In genomic region chr10:92164991-92165390, GRCm38 (mm10) we compare ENCODE assay signal across 12 mouse cellular contexts.
A peak's percentile ranks its signal among the peaks of the same experiment; 100 is the strongest.
DNase-seq lines count a peak whose midpoint lies in the region; ATAC-seq and TF ChIP-seq lines count a peak whose summit lies in the region.
"Had no signal": no experiment of that assay in that cellular context is flagged by ENCODE, and none has a peak within 500 bp of the region (broad histone marks: within the 10 kb centered on the region; RNA-seq: fewer than 3 reads in every experiment).

No protein-coding gene starts in this region.

- H3K9ac ChIP-seq in heart, adult 2 months (ENCODE audit: low read depth, low read length) = no peak overlapping the region
- peak overlapping the region; percentile 76 for H3K9ac ChIP-seq in midbrain, embryonic 15.5 days
- H3K9ac ChIP-seq: embryonic facial prominence, embryonic 15.5 days; liver, embryonic 13.5 days had no signal

- TF ChIP-seq EP300 in heart, adult 2 months (IDR thresholded peaks at IDR 0.05; ENCODE audit: insufficient read depth, low read depth, low read length) = no peak

- H3K27me3 ChIP-seq in heart, adult 2 months (ENCODE audit: control insufficient read depth, insufficient read depth, low read length) = peaks cover 7% of the 10 kb centered on the region
- H3K27me3 ChIP-seq in hindbrain, embryonic 10.5 days (ENCODE audit: insufficient read depth, poor library complexity, severe bottlenecking) = peaks cover 15% of the 10 kb centered on the region
- no peaks in the 10 kb centered on the region for H3K27me3 ChIP-seq in midbrain, embryonic 15.5 days (replicated peaks)

- peak overlapping the region; percentile 60 for H3K4me2 ChIP-seq in midbrain, embryonic 15.5 days
- H3K4me2 ChIP-seq: embryonic facial prominence, embryonic 15.5 days; liver, embryonic 13.5 days had no signal

- no peak for TF ChIP-seq POLR2A in heart, adult 2 months (IDR thresholded peaks at IDR 0.05; ENCODE audit: insufficient read depth, low read depth, low read length)

- DNase-seq in heart, adult 11 months = peak; percentile 43
- no peak for DNase-seq in heart, adult 2 months
- peak; percentile 45 for DNase-seq in embryo, embryonic 10.5 days (ENCODE audit: low spot score)
- DNase-seq in hindbrain, embryonic 10.5 days (ENCODE audit: low spot score) = peak; percentile 27
- DNase-seq in heart, postnatal 10 days = no peak
- no peak for DNase-seq in B cell, adult 2 months
- DNase-seq: kidney, postnatal 14 days; liver, embryonic 13.5 days; right cerebral cortex, postnatal 25 days had no signal

- intact Hi-C loops in heart, adult 2 months (cut with DNase I) = no loop called here
- intact Hi-C loops in heart, postnatal 10 days (cut with DNase I) = no loop called here

- WGBS in heart, adult 2 months = 27% methylated on average over 5 of the region's 5 CpGs
- WGBS in hindbrain, embryonic 10.5 days = 12% methylated on average over 5 of the region's 5 CpGs
- WGBS in midbrain, embryonic 15.5 days = 8% methylated on average over 5 of the region's 5 CpGs

- no peak overlapping the region for H3K27ac ChIP-seq in heart, adult 2 months
- peak overlapping the region; percentile 92 for H3K27ac ChIP-seq in hindbrain, embryonic 10.5 days
- peak overlapping the region; percentile 95 for H3K27ac ChIP-seq in midbrain, embryonic 15.5 days
- H3K27ac ChIP-seq: embryonic facial prominence, embryonic 15.5 days; liver, embryonic 13.5 days had no signal

- H3K9me3 ChIP-seq in hindbrain, embryonic 10.5 days = no peaks in the 10 kb centered on the region
- H3K9me3 ChIP-seq in midbrain, embryonic 15.5 days = no peaks in the 10 kb centered on the region
- H3K9me3 ChIP-seq: embryonic facial prominence, embryonic 15.5 days; liver, embryonic 13.5 days had no signal

- TF ChIP-seq CTCF in heart, adult 2 months (IDR thresholded peaks at IDR 0.05) = no peak

- H3K36me3 ChIP-seq in heart, adult 2 months (ENCODE audit: control insufficient read depth, insufficient read depth, low read length) = no peaks in the 10 kb centered on the region
- no peaks in the 10 kb centered on the region for H3K36me3 ChIP-seq in hindbrain, embryonic 10.5 days
- no peaks in the 10 kb centered on the region for H3K36me3 ChIP-seq in midbrain, embryonic 15.5 days (replicated peaks)
- H3K36me3 ChIP-seq: embryonic facial prominence, embryonic 15.5 days; liver, embryonic 13.5 days had no signal

- H3K4me3 ChIP-seq in heart, adult 2 months = no peak overlapping the region
- peak overlapping the region; percentile 64 for H3K4me3 ChIP-seq in hindbrain, embryonic 10.5 days
- H3K4me3 ChIP-seq in midbrain, embryonic 15.5 days = peak overlapping the region; percentile 69
- H3K4me3 ChIP-seq: embryonic facial prominence, embryonic 15.5 days; liver, embryonic 13.5 days had no signal

- peaks cover 3% of the 10 kb centered on the region for H3K4me1 ChIP-seq in heart, adult 2 months (ENCODE audit: control insufficient read depth, insufficient read depth, low read length)
- H3K4me1 ChIP-seq in hindbrain, embryonic 10.5 days (replicated peaks) = peaks cover 48% of the 10 kb centered on the region
- H3K4me1 ChIP-seq in midbrain, embryonic 15.5 days = peaks cover 15% of the 10 kb centered on the region
- H3K4me1 ChIP-seq: liver, embryonic 13.5 days had no signal

- peak; percentile 91 for ATAC-seq in midbrain, embryonic 15.5 days (replicated peaks)
- no peak for ATAC-seq in granulocyte monocyte progenitor cell, adult 5-6 weeks (replicated peaks; ENCODE audit: poor library complexity, severe bottlenecking)

- H3K79me2 ChIP-seq in heart, adult 2 months (replicated peaks; ENCODE audit: control insufficient read depth, insufficient read depth, low read length) = no peaks in the 10 kb centered on the region

Comparison
In these comparisons a context has a peak if more than half of its experiments do, and no peak if none do; other contexts are left out.
1. DNase-seq: peak in heart, adult 11 months (single experiment), embryo, embryonic 10.5 days (single experiment) and hindbrain, embryonic 10.5 days (single experiment); none in heart, adult 2 months (0 of 2), heart, postnatal 10 days (0 of 2) and B cell, adult 2 months (0 of 2).